Mouse (Mus musculus): ENCODE results near the gene Spata13. TPM values are rescaled to one million over a fixed set of nuclear protein-coding genes. Genes with fewer than 3 reads are reported as not detected.
A peak's percentile ranks its signal among the peaks of the same experiment; 100 is the strongest.

The Spata13 gene
- total RNA-seq (2021), result 10 to 100 TPM; 18.9 to 19.6 TPM
- long read RNA-seq, experiment 1, partial matches to known transcripts, result 1 of 2 reads
- long read RNA-seq, experiment 1, other reads (novel, unspliced or antisense), result 1 of 2 reads
- long read RNA-seq, experiment 2, partial matches to known transcripts, result 1 of 4 reads
- long read RNA-seq, experiment 2, other reads (novel, unspliced or antisense), result 3 of 4 reads

GRCm38 (mm10) chr14:60633961-60634864, at the start of gene Spata13:
TSS of gene Spata13 (plus strand) at chr14:60634001.
- DNase-seq (ENCODE audit: low spot score in 2 of 2), result peak; percentile 59 to 81

- DNase-seq (ENCODE audit: low spot score in 2 of 2), result no peak
Observed at GRCm38 (mm10) chr14:60586687-60587453, 46.9 kb upstream of the Spata13 start.

- no peak for DNase-seq (ENCODE audit: low spot score in 2 of 2)
Observed at GRCm38 (mm10) chr14:60589001-60589400, 44.8 kb upstream of the Spata13 start.

- no peak for DNase-seq (ENCODE audit: low spot score in 2 of 2)
Observed at GRCm38 (mm10) chr14:60592339-60592738, 41.5 kb upstream of the Spata13 start.

GRCm38 (mm10) chr14:60592822-60593221, 41.0 kb upstream of the Spata13 start:
- DNase-seq (ENCODE audit: low spot score in 2 of 2), result no peak

GRCm38 (mm10) chr14:60597571-60597970, 36.2 kb upstream of the Spata13 start:
- DNase-seq (ENCODE audit: low spot score in 2 of 2), result no peak

- DNase-seq (ENCODE audit: low spot score in 2 of 2), result no peak
Observed at GRCm38 (mm10) chr14:60599044-60599443, 34.8 kb upstream of the Spata13 start.

GRCm38 (mm10) chr14:60605564-60605963, 28.2 kb upstream of the Spata13 start:
- no peak for DNase-seq (ENCODE audit: low spot score in 2 of 2)

- DNase-seq (ENCODE audit: low spot score in 2 of 2), result no peak
Observed at GRCm38 (mm10) chr14:60606194-60606593, 27.6 kb upstream of the Spata13 start.

GRCm38 (mm10) chr14:60607743-60608142, 26.1 kb upstream of the Spata13 start:
- DNase-seq (ENCODE audit: low spot score in 2 of 2), result no peak

GRCm38 (mm10) chr14:60609160-60609559, 24.6 kb upstream of the Spata13 start:
- no peak for DNase-seq (ENCODE audit: low spot score in 2 of 2)

- no peak for DNase-seq (ENCODE audit: low spot score in 2 of 2)
Observed at GRCm38 (mm10) chr14:60612671-60613070, 21.1 kb upstream of the Spata13 start.

GRCm38 (mm10) chr14:60621076-60621475, 12.7 kb upstream of the Spata13 start:
- no peak for DNase-seq (ENCODE audit: low spot score in 2 of 2)

- no peak for DNase-seq (ENCODE audit: low spot score in 2 of 2)
Observed at GRCm38 (mm10) chr14:60625486-60625885, 8.3 kb upstream of the Spata13 start.

- DNase-seq (ENCODE audit: low spot score in 2 of 2), result no peak
Observed at GRCm38 (mm10) chr14:60629887-60630460, 3.8 kb upstream of the Spata13 start.

GRCm38 (mm10) chr14:60630981-60631380, 2.8 kb upstream of the Spata13 start:
- no peak for DNase-seq (ENCODE audit: low spot score in 2 of 2)

- peak; percentile 19 to 28 for DNase-seq (ENCODE audit: low spot score in 2 of 2)
Observed at GRCm38 (mm10) chr14:60634877-60635771, 1.3 kb downstream of the Spata13 start.

- no peak for DNase-seq (ENCODE audit: low spot score in 2 of 2)
Observed at GRCm38 (mm10) chr14:60635911-60636607, 2.3 kb downstream of the Spata13 start.

- DNase-seq (ENCODE audit: low spot score in 2 of 2), result no peak
Observed at GRCm38 (mm10) chr14:60636608-60636980, 2.8 kb downstream of the Spata13 start.

GRCm38 (mm10) chr14:60636996-60637395, 3.2 kb downstream of the Spata13 start:
- no peak for DNase-seq (ENCODE audit: low spot score in 2 of 2)

Data from gastrocnemius, postnatal 4 days (tissue).